Mouse (Mus musculus) intestine, postnatal 0 days (tissue): ENCODE measurements around the gene Zmym5. TPM values are rescaled to one million over a fixed set of nuclear protein-coding genes. Genes with fewer than 3 reads are reported as not detected.

ENCODE experiments used
- ATAC-seq: fragments of 200-750 bp; cut with Nextera tagmentation; 2 replicates; pipeline ENCODE4 v1.8.0; 2017; ENCODE audit warnings: mild to moderate bottlenecking, moderate TSS enrichment, moderate library complexity
- H3K27ac ChIP-seq: fragments of 300-500 bp; sonication (generic); 2 replicates; pipeline ENCODE4 v1.5.1; 2014; ENCODE audit warnings: mild to moderate bottlenecking, low read depth, low read length, moderate library complexity
- H3K27me3 ChIP-seq: fragments of 300-500 bp; sonication (generic); replicated peaks from 2 replicates; pipeline ENCODE4 v1.6.1; 2014; ENCODE audit warnings: low read length, mixed read lengths; ENCODE audit not compliant: control insufficient read depth, insufficient read depth
- H3K36me3 ChIP-seq: fragments of 300-500 bp; sonication (generic); 2 replicates; pipeline ENCODE4 v1.6.1; 2014; ENCODE audit warnings: mild to moderate bottlenecking, moderate library complexity; ENCODE audit not compliant: control insufficient read depth, insufficient read depth
- H3K4me1 ChIP-seq: fragments of 300-500 bp; sonication (generic); replicated peaks from 2 replicates; pipeline ENCODE4 v1.6.1; 2014; ENCODE audit warnings: antibody characterized with exemption, low read length, mixed read lengths; ENCODE audit not compliant: control insufficient read depth, insufficient read depth
- H3K4me2 ChIP-seq: fragments of 300-500 bp; sonication (generic); replicated peaks from 2 replicates; pipeline ENCODE4 v1.6.1; 2014; ENCODE audit warnings: low read depth, mild to moderate bottlenecking, moderate library complexity
- H3K4me3 ChIP-seq: fragments of 300-500 bp; sonication (generic); 2 replicates; pipeline ENCODE4 v1.5.1; 2014; ENCODE audit warnings: low read depth, low read length
- H3K9ac ChIP-seq: fragments of 300-500 bp; sonication (generic); 2 replicates; pipeline ENCODE4 v1.6.1; 2014; ENCODE audit warnings: mild to moderate bottlenecking, low read depth, low read length
- H3K9me3 ChIP-seq: fragments of 300-500 bp; sonication (generic); 2 replicates; pipeline ENCODE4 v1.6.1; 2016; ENCODE audit warnings: mixed run types; ENCODE audit not compliant: control insufficient read depth
- CTCF ChIP-seq: sonication (generic); IDR thresholded peaks from 2 replicates; pipeline ENCODE4 v1.5.1; 2016; ENCODE audit warnings: low read depth, mild to moderate bottlenecking, control low read depth, antibody characterized with exemption, moderate library complexity
- WGBS: fragments of 180-500 bp; shearing (Covaris S2); extraction: QIAGEN DNeasy Blood & Tissue Kit; methylation state at CpG from one replicate; pipeline ENCODE4 v1.1.7; 2014; 5-methylcytosine and 5-hydroxymethylcytosine counted together
- polyA plus RNA-seq: library from polyadenylated mRNA; unstranded; fragments of >200 nt; fragmentation: Nextera tagmentation; extraction: Ambion mirVana; gene quantifications from 2 replicates; pipeline ENCODE4 v1.2.1, GENCODE M21; 2015

The Zmym5 gene
- polyA plus RNA-seq, 1 experiment from 2014 or later, result 14.7 TPM

DNA sequence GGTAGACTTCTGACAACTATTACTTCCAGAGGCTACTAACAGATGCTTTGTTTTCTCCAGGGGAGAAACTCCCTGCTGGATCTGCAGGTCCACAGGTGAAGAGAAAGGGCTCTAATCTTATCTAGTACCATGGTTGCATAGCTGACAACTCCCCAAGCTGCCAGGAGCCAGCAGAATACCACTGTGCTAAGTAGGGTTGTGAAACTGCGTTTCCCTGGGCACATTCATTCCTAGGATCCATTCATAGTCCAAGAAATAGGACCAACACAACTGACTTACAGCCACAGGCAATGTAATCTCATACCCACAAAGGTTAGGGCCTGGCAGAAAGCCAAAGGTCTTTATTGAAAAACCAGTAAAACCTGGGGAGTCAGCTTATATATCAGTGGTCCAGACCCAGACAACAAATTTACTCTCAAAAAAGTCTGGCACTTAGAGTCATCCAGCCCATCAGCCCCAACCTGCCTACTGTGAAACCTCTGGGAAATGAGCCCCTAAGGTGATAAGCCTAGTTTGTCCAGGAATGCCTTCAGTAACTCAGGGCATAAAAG is 21.1 kb upstream of the Zmym5 start:
- H3K4me2 ChIP-seq, result no peak overlapping the region
- no peaks in the 10 kb centered on the region for H3K36me3 ChIP-seq
- H3K4me3 ChIP-seq, result no peak overlapping the region
- 31% methylated on average over 1 of the region's 1 CpGs for WGBS
- H3K9me3 ChIP-seq, result no peaks in the 10 kb centered on the region
- no peak overlapping the region for H3K27ac ChIP-seq
- no peaks in the 10 kb centered on the region for H3K4me1 ChIP-seq
- ATAC-seq, result peak; percentile 64
- no peak overlapping the region for H3K9ac ChIP-seq
- no peak for TF ChIP-seq CTCF
- H3K27me3 ChIP-seq, result no peaks in the 10 kb centered on the region

DNA sequence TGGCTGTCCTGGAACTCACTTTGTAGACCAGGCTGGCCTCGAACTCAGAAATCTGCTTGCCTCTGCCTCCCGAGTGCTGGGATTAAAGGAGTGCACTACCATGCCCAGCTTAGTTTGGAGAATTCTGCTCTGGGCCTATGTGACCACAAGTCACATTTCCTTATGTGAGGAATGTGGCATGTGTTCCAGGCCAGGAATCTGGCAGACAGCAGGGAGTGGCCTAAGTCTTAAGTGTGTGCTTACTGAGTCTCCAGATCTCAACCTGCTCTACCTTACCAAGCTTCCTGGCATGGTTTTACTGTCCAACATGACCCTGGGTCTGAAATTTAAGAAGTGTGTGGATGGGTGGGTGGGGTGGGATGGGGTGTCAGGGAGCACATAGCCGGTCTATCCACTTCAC is 20.6 kb upstream of the Zmym5 start:
- Histone ChIP-seq H3K9me3 (no peaks in the 10 kb centered on the region), H3K27me3 (no peaks in the 10 kb centered on the region), H3K4me2 (no peak overlapping the region), H3K4me3 (no peak overlapping the region), H3K36me3 (no peaks in the 10 kb centered on the region), H3K9ac (no peak overlapping the region), H3K4me1 (no peaks in the 10 kb centered on the region), H3K27ac (no peak overlapping the region)
- WGBS, result 81% methylated on average over 3 of the region's 3 CpGs
- TF ChIP-seq CTCF, result no peak
- ATAC-seq, result no peak

DNA sequence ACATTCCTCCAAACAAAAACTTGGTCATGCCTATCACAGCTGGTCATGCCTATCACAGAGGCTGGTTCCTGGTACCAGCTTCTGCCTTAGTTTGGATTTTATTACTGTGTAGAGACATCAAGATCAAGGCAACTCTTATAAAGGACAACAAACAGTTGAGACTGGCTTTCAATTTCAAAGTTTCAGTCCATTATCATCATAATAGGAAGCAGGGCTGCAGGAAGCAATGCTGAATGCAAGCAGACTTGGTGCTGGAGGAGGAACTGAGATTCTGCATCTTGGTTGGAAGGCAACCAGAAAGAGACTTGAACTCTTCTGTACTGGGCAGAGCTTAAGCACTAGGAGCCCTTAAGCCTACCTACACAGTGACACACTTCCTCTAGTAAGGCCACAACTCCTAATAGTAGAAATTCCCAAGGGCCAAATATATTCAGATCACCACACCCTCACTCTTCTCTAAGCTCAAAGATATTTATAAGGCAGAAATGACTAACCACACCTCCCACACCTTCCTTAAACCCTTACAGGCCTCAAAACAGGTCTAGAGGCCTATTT is 19.1 kb upstream of the Zmym5 start:
- Histone ChIP-seq H3K36me3 (no peaks in the 10 kb centered on the region), H3K4me2 (no peak overlapping the region), H3K9me3 (no peaks in the 10 kb centered on the region), H3K27ac (no peak overlapping the region), H3K4me3 (no peak overlapping the region), H3K4me1 (no peaks in the 10 kb centered on the region), H3K9ac (no peak overlapping the region), H3K27me3 (no peaks in the 10 kb centered on the region)
- ATAC-seq, result no peak
- TF ChIP-seq CTCF, result no peak

DNA sequence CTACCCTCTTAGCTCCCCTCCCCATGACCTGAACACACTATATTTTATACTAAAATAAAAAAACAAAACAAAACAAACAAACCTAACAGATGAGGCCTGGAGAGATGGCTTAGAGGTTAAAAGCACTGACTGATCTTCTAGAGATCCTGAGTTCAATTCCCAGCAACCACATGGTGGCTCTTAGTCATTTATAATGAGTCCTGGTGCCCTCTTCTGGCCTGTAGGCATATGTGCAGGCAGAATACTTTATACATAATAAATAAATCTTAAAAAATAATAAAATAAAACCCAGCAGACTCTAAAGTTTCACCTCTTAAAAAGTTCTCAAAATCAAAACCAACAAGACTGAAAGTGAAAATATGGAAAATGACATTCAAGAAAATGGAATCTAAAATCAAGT is 13.0 kb upstream of the Zmym5 start:
- H3K27me3 ChIP-seq, result no peaks in the 10 kb centered on the region
- peak; percentile 51 for TF ChIP-seq CTCF
- no peaks in the 10 kb centered on the region for H3K36me3 ChIP-seq
- H3K4me3 ChIP-seq, result no peak overlapping the region
- no peak overlapping the region for H3K4me2 ChIP-seq
- H3K27ac ChIP-seq, result no peak overlapping the region
- no peak for ATAC-seq
- no peak overlapping the region for H3K9ac ChIP-seq
- no peaks in the 10 kb centered on the region for H3K4me1 ChIP-seq
- no peaks in the 10 kb centered on the region for H3K9me3 ChIP-seq

GRCm38 (mm10) chr14:56817616-56818015 is 6.1 kb upstream of the Zmym5 start:
- H3K4me2 ChIP-seq, result no peak overlapping the region
- no peak for TF ChIP-seq CTCF
- H3K27me3 ChIP-seq, result no peaks in the 10 kb centered on the region
- no peak overlapping the region for H3K4me3 ChIP-seq
- H3K9ac ChIP-seq, result no peak overlapping the region
- no peak overlapping the region for H3K27ac ChIP-seq
- 17% methylated on average over 11 of the region's 11 CpGs for WGBS
- ATAC-seq, result no peak
- no peaks in the 10 kb centered on the region for H3K36me3 ChIP-seq
- no peaks in the 10 kb centered on the region for H3K9me3 ChIP-seq
- no peaks in the 10 kb centered on the region; the same call in 1 of the 2 replicates for H3K4me1 ChIP-seq

DNA sequence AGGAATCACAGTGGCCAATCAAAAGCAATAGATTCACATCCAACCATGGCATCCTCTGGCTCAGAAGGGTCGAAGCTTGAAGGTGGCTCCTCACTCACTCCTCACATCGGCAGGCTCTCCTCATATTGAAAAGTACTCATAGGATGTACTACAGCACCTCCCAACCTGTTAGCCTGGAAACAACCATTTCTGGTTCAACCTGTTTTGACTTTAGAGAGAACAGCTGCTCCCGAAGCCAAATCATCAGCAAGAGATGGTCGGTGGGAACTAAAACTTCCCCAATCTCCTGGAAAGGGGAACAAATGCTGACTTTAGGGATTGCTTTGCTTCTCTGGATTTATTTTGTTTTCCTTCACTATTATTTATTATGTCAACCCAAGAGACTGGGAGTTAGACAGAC is 5.6 kb upstream of the Zmym5 start:
- Histone ChIP-seq H3K4me1 (no peaks in the 10 kb centered on the region; the same call in 1 of the 2 replicates), H3K9me3 (no peaks in the 10 kb centered on the region), H3K4me3 (no peak overlapping the region), H3K27ac (no peak overlapping the region), H3K9ac (no peak overlapping the region), H3K27me3 (no peaks in the 10 kb centered on the region), H3K36me3 (no peaks in the 10 kb centered on the region), H3K4me2 (no peak overlapping the region)
- no peak for ATAC-seq
- 51% methylated on average over 4 of the region's 4 CpGs for WGBS
- no peak for TF ChIP-seq CTCF

DNA sequence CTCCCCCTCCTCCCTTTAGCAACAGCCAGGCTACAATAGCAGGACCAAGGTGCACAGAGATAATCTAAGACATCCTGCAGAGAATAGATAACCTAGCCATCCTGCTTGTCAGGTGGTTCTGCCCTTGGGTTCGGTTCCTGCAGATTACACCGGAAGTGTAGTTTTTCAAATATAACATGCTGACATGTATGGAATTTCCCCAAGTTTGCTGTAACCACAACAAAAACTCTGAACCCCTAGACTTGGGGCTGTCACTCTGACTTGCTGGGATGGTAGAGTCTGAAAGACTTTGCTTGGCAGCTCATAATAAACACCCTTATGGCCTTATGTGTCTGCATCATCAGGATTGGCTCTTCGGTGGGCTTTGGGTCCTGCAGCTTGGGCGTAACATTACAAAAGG is 5.0 kb upstream of the Zmym5 start:
- Histone ChIP-seq H3K4me3 (no peak overlapping the region), H3K4me1 (no peaks in the 10 kb centered on the region; the same call in 1 of the 2 replicates), H3K9ac (no peak overlapping the region), H3K27me3 (no peaks in the 10 kb centered on the region), H3K27ac (no peak overlapping the region), H3K9me3 (no peaks in the 10 kb centered on the region), H3K4me2 (no peak overlapping the region), H3K36me3 (no peaks in the 10 kb centered on the region)
- TF ChIP-seq CTCF, result no peak
- no peak for ATAC-seq
- 88% methylated on average over 4 of the region's 4 CpGs for WGBS
